In genomic region chr6:51403598-51403997, GRCm38 (mm10) we compare ENCODE assay signal across 23 mouse cellular contexts. TPM values are rescaled to one million over a fixed set of nuclear protein-coding genes. Genes with fewer than 3 reads are reported as not detected.
A peak's percentile ranks its signal among the peaks of the same experiment; 100 is the strongest.
DNase-seq lines count a peak whose midpoint lies in the region; ATAC-seq and TF ChIP-seq lines count a peak whose summit lies in the region.
"Had no signal": no experiment of that assay in that cellular context is flagged by ENCODE, and none has a peak within 500 bp of the region (broad histone marks: within the 10 kb centered on the region; RNA-seq: fewer than 3 reads in every experiment).

No protein-coding gene starts in this region.

- H3K4me3 ChIP-seq in heart, embryonic 10.5 days, result no peak overlapping the region
- no peak overlapping the region for H3K4me3 ChIP-seq in heart, postnatal 0 days (ENCODE audit: low read depth, low read length)
- H3K4me3 ChIP-seq in heart, embryonic 11.5 days (ENCODE audit: low read depth, low read length), result no peak overlapping the region
- H3K4me3 ChIP-seq in MEL (ENCODE audit: control insufficient read depth in 1 of 2, insufficient read depth in 1 of 2, low read depth in 2 of 2, low read length in 2 of 2), result no peak overlapping the region

- peaks cover 36% of the 10 kb centered on the region for H3K4me1 ChIP-seq in heart, embryonic 10.5 days
- H3K4me1 ChIP-seq in heart, postnatal 0 days (ENCODE audit: control insufficient read depth, insufficient read depth), result peaks cover 15% of the 10 kb centered on the region
- peaks cover 17% of the 10 kb centered on the region for H3K4me1 ChIP-seq in heart, embryonic 11.5 days (ENCODE audit: control insufficient read depth, insufficient read depth, low read length)
- peaks cover 18 to 43% of the 10 kb centered on the region in 2 experiments for H3K4me1 ChIP-seq in MEL (ENCODE audit: control insufficient read depth in 1 of 2, insufficient read depth in 2 of 2, low read length in 2 of 2)

- no peaks in the 10 kb centered on the region for H3K27me3 ChIP-seq in heart, embryonic 10.5 days (ENCODE audit: insufficient read depth, poor library complexity, severe bottlenecking)
- no peaks in the 10 kb centered on the region for H3K27me3 ChIP-seq in heart, postnatal 0 days (ENCODE audit: control insufficient read depth, insufficient read depth, low read length)
- no peaks in the 10 kb centered on the region for H3K27me3 ChIP-seq in heart, embryonic 11.5 days (ENCODE audit: control insufficient read depth, insufficient read depth, low read length)
- no peaks in the 10 kb centered on the region for H3K27me3 ChIP-seq in MEL (ENCODE audit: control insufficient read depth in 1 of 2, insufficient read depth in 2 of 2, low read length in 2 of 2)
- H3K27me3 ChIP-seq: CH12.LX, Patski had no signal

- no peak overlapping the region for H3K4me2 ChIP-seq in heart, postnatal 0 days (ENCODE audit: low read depth, low read length)
- no peak overlapping the region for H3K4me2 ChIP-seq in heart, embryonic 11.5 days

- no peaks in the 10 kb centered on the region for H3K79me2 ChIP-seq in MEL (ENCODE audit: control insufficient read depth, insufficient read depth, low read length, poor library complexity)

- intact Hi-C loops in heart, postnatal 25 days (cut with DNase I), result no loop called here

- WGBS in heart, embryonic 10.5 days, result 60% methylated on average over 5 of the region's 5 CpGs
- WGBS in heart, postnatal 0 days, result 51% methylated on average over 5 of the region's 5 CpGs
- 55% methylated on average over 5 of the region's 5 CpGs for WGBS in heart, embryonic 11.5 days (ENCODE audit: insufficient replicate concordance)

- no peaks in the 10 kb centered on the region for H3K36me3 ChIP-seq in heart, embryonic 10.5 days
- no peaks in the 10 kb centered on the region for H3K36me3 ChIP-seq in heart, postnatal 0 days (replicated peaks; ENCODE audit: control insufficient read depth, insufficient read depth, low read length)
- H3K36me3 ChIP-seq in heart, embryonic 11.5 days (ENCODE audit: control insufficient read depth, insufficient read depth, low read length), result no peaks in the 10 kb centered on the region
- peaks cover 0 to 34% of the 10 kb centered on the region in 2 experiments; a peak in 2 of 4 replicates for H3K36me3 ChIP-seq in MEL (ENCODE audit: control insufficient read depth in 1 of 2, insufficient read depth in 2 of 2, low read length in 2 of 2)
- H3K36me3 ChIP-seq: G1E had no signal

- H3K27ac ChIP-seq in heart, embryonic 10.5 days, result 0 out of 2 replicates have a peak overlapping the region, but pooled peaks have one; percentile 9
- H3K27ac ChIP-seq in heart, postnatal 0 days (ENCODE audit: low read depth), result no peak overlapping the region
- H3K27ac ChIP-seq in heart, embryonic 11.5 days (ENCODE audit: low read depth, low read length), result no peak overlapping the region
- 0 out of 2 replicates have a peak overlapping the region, but pooled peaks have one; percentile 19 for H3K27ac ChIP-seq in MEL (ENCODE audit: control insufficient read depth, low read depth, low read length)

- TF ChIP-seq CTCF in heart, postnatal 0 days (IDR thresholded peaks at IDR 0.05; ENCODE audit: low read depth), result no peak
- TF ChIP-seq CTCF in MEL (IDR thresholded peaks at IDR 0.05 in 2 of 3, conservative IDR thresholded peaks at IDR 0.05 in 1 of 3; ENCODE audit: control insufficient read depth in 1 of 3, insufficient read depth in 1 of 3, low read depth in 2 of 3, low read length in 3 of 3, poor library complexity in 1 of 3, severe bottlenecking in 1 of 3), result no peak

- TF ChIP-seq EP300 in heart, postnatal 0 days (IDR thresholded peaks at IDR 0.05; ENCODE audit: low read depth), result no peak
- TF ChIP-seq EP300 in MEL (IDR thresholded peaks at IDR 0.05; ENCODE audit: low read depth in 1 of 2, low read length in 2 of 2), result no peak

- no peak for TF ChIP-seq RAD21 in MEL (IDR thresholded peaks at IDR 0.05; ENCODE audit: low read depth, low read length)

- H3K9ac ChIP-seq in heart, postnatal 0 days (replicated peaks; ENCODE audit: low read depth, low read length), result no peak overlapping the region
- H3K9ac ChIP-seq in heart, embryonic 11.5 days (ENCODE audit: low read depth, low read length), result no peak overlapping the region
- H3K9ac ChIP-seq in MEL (ENCODE audit: control insufficient read depth, low read depth, low read length, poor library complexity, severe bottlenecking), result no peak overlapping the region

- no peaks in the 10 kb centered on the region for H3K9me3 ChIP-seq in heart, embryonic 10.5 days
- no peaks in the 10 kb centered on the region for H3K9me3 ChIP-seq in heart, postnatal 0 days (replicated peaks; ENCODE audit: control insufficient read depth, low read length)
- H3K9me3 ChIP-seq in heart, embryonic 11.5 days (replicated peaks; ENCODE audit: control insufficient read depth, low read length), result no peaks in the 10 kb centered on the region
- no peaks in the 10 kb centered on the region for H3K9me3 ChIP-seq in MEL (replicated peaks; ENCODE audit: insufficient read depth, low read length)
- H3K9me3 ChIP-seq: G1E had no signal

- TF ChIP-seq POLR2A in MEL (IDR thresholded peaks at IDR 0.05; ENCODE audit: control insufficient read depth in 1 of 2, insufficient read depth in 1 of 2, low read depth in 1 of 2, low read length in 2 of 2, poor library complexity in 1 of 2), result no peak

- peak; percentile 33 for DNase-seq in adrenal gland, postnatal 14 days
- DNase-seq in adrenal gland, postnatal 25 days, result no peak
- DNase-seq in heart, embryonic 10.5 days (ENCODE audit: low spot score), result peak; percentile 79
- DNase-seq in heart, postnatal 25 days (ENCODE audit: low spot score), result no peak
- DNase-seq in heart, postnatal 0 days (ENCODE audit: low spot score), result no peak
- DNase-seq in MEL (ENCODE audit: low read depth, low spot score), result no peak
- no peak for DNase-seq in spleen, adult 12 weeks (ENCODE audit: low spot score)
- DNase-seq: adrenal gland, adult 2 months; adrenal gland, adult 8-10 months; adrenal gland, postnatal 10 days; adrenal gland, postnatal 36 days; B cell, adult 2 months; cerebellum, adult 11 months; cerebellum, adult 11-12 months; cerebellum, adult 18-20 months; cerebellum, adult 2 months; cerebellum, adult 8-10 months had no signal

- ATAC-seq in heart, postnatal 0 days (ENCODE audit: insufficient read depth, low read depth), result peak; percentile 54; the same call in 1 of the 2 replicates
- no peak for ATAC-seq in heart, embryonic 11.5 days (replicated peaks; ENCODE audit: insufficient number of reproducible peaks, low FRiP score, low TSS enrichment)
- ATAC-seq: activated CD4-positive, CD25-positive, alpha-beta regulatory T cell, adult 4 months; CD4-positive, CD25-positive, alpha-beta regulatory T cell, adult 4 months; Patski had no signal

TF ChIP-seq in MEL, 35 proteins besides CTCF, POLR2A, EP300 and RAD21:
- no peak for TF ChIP-seq TBP (IDR thresholded peaks at IDR 0.05; ENCODE audit: low read depth, low read length)
- no peak for TF ChIP-seq CHD1 (IDR thresholded peaks at IDR 0.05; ENCODE audit: low read depth, low read length)
- no peak for TF ChIP-seq NRF1 (IDR thresholded peaks at IDR 0.05; ENCODE audit: insufficient read depth, low read depth, low read length, poor library complexity, severe bottlenecking)
- TF ChIP-seq ZNF384 (IDR thresholded peaks at IDR 0.05; ENCODE audit: low read depth, low read length), result no peak
- no peak for TF ChIP-seq ELF1 (IDR thresholded peaks at IDR 0.05; ENCODE audit: low read depth, low read length)
- no peak for TF ChIP-seq ZC3H11A (IDR thresholded peaks at IDR 0.05; ENCODE audit: low read depth, low read length)
- no peak for TF ChIP-seq BHLHE40 (IDR thresholded peaks at IDR 0.05; ENCODE audit: borderline replicate concordance, low read depth, low read length)
- no peak for TF ChIP-seq NELFE (IDR thresholded peaks at IDR 0.05; ENCODE audit: low read depth, low read length)
- TF ChIP-seq CHD2 (IDR thresholded peaks at IDR 0.05; ENCODE audit: low read length), result no peak
- TF ChIP-seq MAX (IDR thresholded peaks at IDR 0.05; ENCODE audit: low read length), result no peak
- no peak for TF ChIP-seq HCFC1 (IDR thresholded peaks at IDR 0.05; ENCODE audit: low read depth, low read length)
- TF ChIP-seq MAZ (IDR thresholded peaks at IDR 0.05; ENCODE audit: low read depth, low read length), result no peak
- TF ChIP-seq MAFK (IDR thresholded peaks at IDR 0.05; ENCODE audit: borderline replicate concordance, low read depth, low read length), result no peak
- no peak for TF ChIP-seq USF2 (IDR thresholded peaks at IDR 0.05; ENCODE audit: borderline replicate concordance in 1 of 2, insufficient read depth in 1 of 2, low read depth in 1 of 2, low read length in 2 of 2)
- no peak for TF ChIP-seq ZMIZ1 (IDR thresholded peaks at IDR 0.05; ENCODE audit: low read depth, low read length)
- no peak for TF ChIP-seq KAT2A (conservative IDR thresholded peaks at IDR 0.05; ENCODE audit: low read depth, low read length)
- TF ChIP-seq E2F4 (IDR thresholded peaks at IDR 0.05; ENCODE audit: borderline replicate concordance, low read depth, low read length), result no peak
- no peak for TF ChIP-seq ETS1 (IDR thresholded peaks at IDR 0.05; ENCODE audit: low read depth, low read length)
- TF ChIP-seq POLR2AphosphoS5 (IDR thresholded peaks at IDR 0.05; ENCODE audit: borderline replicate concordance, low read depth, low read length), result no peak
TF ChIP-seq in MEL: peak in this region for 0.

RNA-seq across cellular contexts. Expression of gene Nfe2l3, which starts 28.9 kb away (rescaled TPM):
- 0.33 and 0.38 TPM in 2 replicates for total RNA-seq in adrenal gland, postnatal 14 days (2021)
- 0.48 TPM in 1 of 2 replicates, not detected in the other for total RNA-seq in adrenal gland, postnatal 25 days (2021)
- 2.0 and 2.9 TPM in 2 replicates for polyA plus RNA-seq in heart, embryonic 10.5 days (2016; fragmentation: Nextera tagmentation; extraction: Ambion mirVana)
- total RNA-seq in heart, postnatal 25 days (2021), result under 1 TPM; 0.31 to 0.53 TPM
- 2.7 and 5.0 TPM in 2 replicates for total RNA-seq in heart, postnatal 0 days (2014; rRNA removed; ENCODE audit: low replicate concordance)
- 1.2 and 1.3 TPM in 2 replicates for polyA plus RNA-seq in heart, postnatal 0 days (2015; fragmentation: Nextera tagmentation; extraction: Ambion mirVana)
- polyA plus RNA-seq in heart, embryonic 11.5 days (2014; fragmentation: Nextera tagmentation; extraction: Ambion mirVana), result 3.4 and 4.7 TPM in 2 replicates
- 0.07 and 0.15 TPM in 2 replicates for total RNA-seq in MEL (2012; rRNA removed)
- polyA plus RNA-seq in MEL (2012; ENCODE audit: insufficient read depth in 1 of 2, insufficient read length in 2 of 2, low read depth in 1 of 2, low replicate concordance in 2 of 2, missing spikeins in 1 of 2), result under 1 TPM in 1 of 2 experiments, not detected in 1; 0.21 TPM
- total RNA-seq: adrenal gland, adult 8-10 months had no signal
- polyA plus RNA-seq: G1E had no signal

Comparison
In these comparisons a context has a peak if more than half of its experiments do, and no peak if none do; other contexts are left out.
1. DNase-seq: peak in adrenal gland, postnatal 14 days (single experiment) and heart, embryonic 10.5 days (single experiment); none in adrenal gland, postnatal 25 days (single experiment), heart, postnatal 25 days (single experiment), heart, postnatal 0 days (single experiment), MEL (single experiment) and spleen, adult 12 weeks (single experiment).
2. H3K27ac ChIP-seq: peak in heart, embryonic 10.5 days (single experiment) and MEL (single experiment); none in heart, postnatal 0 days (single experiment) and heart, embryonic 11.5 days (single experiment).